Mouse (Mus musculus) frontal cortex, postnatal 36 days (tissue): ENCODE data around the gene Shank1.

Experiments
- DNase-seq, 2 experiments: peaks; one replicate each; pipeline ENCODE4 v3.0.0; 2022; ENCODE audit warnings: low spot score in 2 of 2

Shank1 gene

DNA sequence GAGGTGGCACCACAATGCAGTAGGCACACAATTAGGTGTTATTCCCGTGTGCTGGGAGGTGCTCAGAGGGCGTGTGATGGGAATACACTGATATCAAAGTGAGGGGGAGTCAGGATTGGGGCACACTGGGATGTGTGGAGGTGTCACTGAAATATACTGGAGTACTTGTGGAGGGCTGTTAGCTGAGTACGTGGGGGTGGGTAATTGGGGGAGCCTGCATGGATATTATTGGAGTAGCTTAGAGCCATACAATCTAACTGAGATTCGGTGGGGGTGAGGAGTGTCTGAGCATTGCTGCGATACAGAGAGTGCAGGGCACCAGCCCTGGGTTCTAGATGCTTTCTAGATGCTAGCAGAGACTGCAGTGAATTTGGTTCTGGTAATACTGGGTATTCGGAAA is 30.2 kb downstream of the Shank1 start:
- no peak for DNase-seq

DNA sequence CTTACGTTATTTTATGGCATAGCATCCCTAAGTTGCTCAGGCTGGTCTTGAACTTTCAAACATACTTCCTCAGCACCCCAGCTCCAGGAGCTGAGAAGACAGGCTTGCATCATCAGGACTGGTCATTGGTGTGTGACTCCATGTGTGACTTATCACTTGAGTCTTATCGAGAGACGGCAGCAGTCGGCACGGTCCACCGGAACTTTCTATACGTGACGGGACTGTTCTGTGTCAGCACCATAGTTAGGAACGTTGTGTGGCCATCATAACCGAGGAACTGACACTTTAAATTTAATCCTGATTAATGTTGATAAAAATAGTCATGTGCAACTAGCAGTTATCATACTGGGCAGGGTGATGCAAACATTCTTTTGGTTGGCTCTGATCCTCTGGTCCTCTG is 31.1 kb downstream of the Shank1 start:
- no peak for DNase-seq

DNA sequence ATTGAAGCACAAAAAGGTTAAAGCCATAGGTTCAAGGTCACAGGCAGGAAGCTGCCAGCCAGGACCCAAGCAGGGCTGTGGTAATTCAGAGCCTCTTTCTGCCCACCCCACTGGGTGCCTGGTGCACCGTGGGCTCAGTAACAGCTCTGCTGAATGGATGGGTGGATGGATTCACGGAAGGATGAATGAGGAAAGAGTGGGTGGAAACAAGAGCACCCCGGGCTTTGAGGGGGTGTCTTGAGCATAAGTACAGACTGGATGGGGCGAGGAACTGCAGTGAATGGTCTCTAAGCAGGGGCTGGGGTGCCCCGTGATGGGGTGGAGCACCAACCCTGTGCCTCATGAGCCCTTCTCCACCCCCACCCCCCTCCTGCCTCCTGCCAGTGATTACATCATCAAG is 31.7 kb downstream of the Shank1 start:
- no peak for DNase-seq

DNA sequence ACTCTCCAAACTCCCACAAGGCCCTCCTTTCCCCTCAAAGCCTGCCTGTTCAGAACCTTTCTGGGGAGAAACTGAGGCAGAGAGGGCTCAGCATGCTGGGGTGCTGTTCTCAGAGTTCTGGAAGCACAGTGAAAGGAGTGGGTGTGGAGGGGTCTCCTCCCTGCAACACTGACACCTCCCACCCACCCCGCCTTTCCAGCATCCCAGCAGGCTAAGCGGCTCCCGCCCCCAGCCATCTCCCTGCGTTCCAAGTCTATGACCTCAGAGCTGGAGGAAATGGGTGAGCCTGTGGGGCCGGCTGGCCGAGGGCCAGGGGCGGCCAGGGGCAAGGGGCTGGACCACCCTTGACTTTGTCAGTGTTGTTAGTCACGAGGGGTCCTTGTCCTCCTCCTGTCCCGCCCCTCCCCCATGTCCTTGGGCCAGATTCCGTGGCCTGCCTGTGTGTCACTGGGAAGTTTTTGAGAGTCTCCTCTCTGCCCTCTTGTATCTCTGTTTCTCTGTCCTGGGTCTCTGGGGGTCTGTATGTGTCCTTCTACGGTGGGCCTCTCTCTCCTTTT is 33.5 kb downstream of the Shank1 start:
- no peak for DNase-seq

GRCm38 (mm10) chr7:44344622-44345021 is 34.6 kb downstream of the Shank1 start:
- DNase-seq: no peak

GRCm38 (mm10) chr7:44349043-44349442 is 39.0 kb downstream of the Shank1 start:
- DNase-seq: no peak

DNA sequence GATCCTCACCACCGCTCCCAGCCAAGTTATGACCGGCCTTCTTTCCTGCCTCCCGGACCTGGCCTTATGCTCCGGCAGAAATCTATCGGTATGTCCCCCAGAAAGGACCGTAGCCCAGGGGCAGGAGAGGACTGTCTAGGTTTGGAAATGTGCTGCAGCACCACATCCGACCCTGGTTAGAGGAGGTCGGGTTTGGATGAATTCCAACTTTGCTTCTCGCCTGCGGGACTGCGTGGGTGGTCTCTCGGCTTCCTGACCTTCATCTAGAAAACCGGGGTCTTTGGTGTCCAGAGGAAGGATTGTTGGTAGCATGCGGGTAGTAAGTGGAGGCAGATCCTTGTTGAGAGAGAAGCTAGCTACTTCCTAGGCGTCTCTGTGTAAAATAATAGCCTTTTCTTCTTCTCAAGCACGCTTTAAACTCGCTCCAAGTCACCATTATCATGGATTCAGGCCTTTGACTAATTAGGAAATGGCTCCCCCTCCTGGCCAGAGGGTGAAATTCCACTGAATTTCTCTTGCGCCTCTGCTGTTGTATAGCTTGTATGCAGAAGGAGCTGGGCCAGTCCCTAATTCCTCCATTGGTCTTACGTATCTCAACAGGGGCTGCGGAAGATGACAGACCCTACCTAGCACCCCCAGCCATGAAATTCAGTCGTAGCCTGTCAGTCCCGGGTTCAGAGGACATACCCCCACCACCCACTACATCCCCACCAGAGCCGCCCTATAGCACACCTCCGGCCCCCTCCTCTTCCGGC is 41.1 kb downstream of the Shank1 start:
- DNase-seq: peak; percentile 83 to 93

- DNase-seq: no peak
Observed at GRCm38 (mm10) chr7:44351881-44352749, 42.1 kb downstream of the Shank1 start.

GRCm38 (mm10) chr7:44352750-44353600 is 42.9 kb downstream of the Shank1 start:
- no peak for DNase-seq

GRCm38 (mm10) chr7:44353601-44354340 is 43.7 kb downstream of the Shank1 start:
- no peak for DNase-seq

GRCm38 (mm10) chr7:44355411-44355810 is 45.4 kb downstream of the Shank1 start:
- DNase-seq: no peak

GRCm38 (mm10) chr7:44356590-44357481 is 46.8 kb downstream of the Shank1 start:
- DNase-seq: no peak

DNA sequence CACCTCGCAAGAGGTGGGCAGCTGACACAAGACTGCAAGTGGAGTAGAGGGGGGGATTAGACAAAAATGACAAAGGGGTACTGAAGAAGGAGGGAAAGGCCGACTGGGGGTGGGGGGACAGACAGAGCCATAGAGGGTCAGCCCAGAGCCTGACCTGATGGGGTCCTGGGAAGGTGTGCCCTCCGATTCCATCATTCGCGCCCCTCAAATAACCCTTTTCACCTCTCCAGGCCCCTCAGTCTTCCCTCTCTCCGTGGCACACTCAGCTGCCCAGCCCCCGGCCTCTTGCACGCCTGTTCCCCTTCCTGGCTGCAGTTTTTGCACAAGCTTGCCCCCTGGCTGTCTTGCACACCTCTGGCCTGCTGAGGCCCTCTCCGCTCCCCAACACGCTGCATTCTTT is 47.5 kb downstream of the Shank1 start:
- DNase-seq: no peak

GRCm38 (mm10) chr7:44358012-44358411 is 48.0 kb downstream of the Shank1 start:
- no peak for DNase-seq

DNA sequence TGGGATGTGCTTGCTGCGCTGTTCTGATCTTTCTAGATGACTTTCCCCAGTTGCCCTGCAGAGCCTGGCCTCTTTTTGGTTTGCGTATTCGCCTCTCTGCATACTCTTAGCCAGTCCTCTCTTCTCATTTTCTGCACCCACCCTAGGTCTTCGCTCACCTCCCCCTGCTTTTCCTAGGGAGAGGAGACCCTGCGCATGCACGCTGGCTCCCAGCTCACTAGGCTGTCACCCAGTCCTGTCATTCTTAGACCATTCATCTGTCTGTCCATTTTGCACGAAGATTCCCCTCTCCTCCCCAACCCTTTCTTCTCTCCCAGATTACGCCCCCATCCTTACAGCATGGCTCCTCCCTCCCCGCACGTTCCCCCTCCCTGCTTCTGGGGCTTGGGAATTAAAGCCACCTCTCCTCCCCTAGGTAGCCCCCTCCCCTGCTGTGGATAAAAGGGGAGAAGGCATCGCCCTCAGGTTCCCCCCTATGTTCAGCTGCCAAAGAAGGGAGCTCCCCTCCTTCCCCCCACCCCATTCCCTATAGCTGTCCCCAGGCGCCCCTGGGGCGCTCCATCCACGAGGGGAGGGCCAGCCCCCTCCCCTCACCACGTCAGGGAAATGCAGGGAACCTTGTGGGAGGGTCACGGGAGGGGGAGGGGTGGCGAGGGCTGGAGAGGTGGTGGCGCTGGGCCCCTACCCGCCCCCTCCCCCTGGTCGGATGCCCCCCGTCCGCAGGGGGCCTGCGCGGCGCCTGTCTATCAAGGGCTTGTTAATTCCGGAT is 49.0 kb downstream of the Shank1 start:
- DNase-seq: no peak

DNA sequence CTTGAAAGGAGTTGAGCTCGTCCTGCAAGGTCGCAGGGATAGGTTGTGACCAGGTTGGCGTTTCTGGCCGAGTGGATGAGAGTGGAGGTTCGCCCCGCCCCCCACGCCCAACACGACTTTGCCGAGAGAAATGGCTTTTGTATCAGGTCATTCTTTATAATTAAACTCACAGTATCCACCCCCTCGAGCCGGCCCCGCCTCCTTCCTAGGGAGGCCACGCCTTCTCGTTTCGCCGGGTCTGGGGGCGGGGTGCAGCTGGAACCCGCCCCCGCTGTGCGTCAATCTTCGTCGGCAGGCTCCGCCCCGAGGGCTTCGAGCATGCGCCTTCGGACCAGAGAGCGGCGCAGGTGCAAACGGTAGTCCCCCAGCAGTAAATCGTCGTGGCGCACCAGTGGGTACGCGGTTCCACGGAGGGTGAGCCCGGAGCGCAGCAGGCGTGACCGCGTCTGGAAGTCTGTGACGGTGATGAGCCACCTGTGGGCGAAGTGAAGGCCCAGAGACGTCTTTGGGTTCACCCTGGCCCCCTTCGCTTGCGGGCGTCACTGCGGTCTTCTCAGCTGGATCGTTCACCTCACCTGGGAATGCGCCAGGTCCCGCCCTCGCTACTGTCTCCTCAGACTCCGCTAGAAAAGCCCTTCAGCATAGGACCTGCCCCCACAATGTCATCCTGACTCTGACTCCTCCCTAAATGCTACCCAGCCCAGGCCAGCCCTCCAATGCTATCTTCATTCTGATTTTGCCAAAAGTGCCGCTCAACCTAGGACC is 50.0 kb downstream of the Shank1 start:
- DNase-seq: peak; percentile 97

DNA sequence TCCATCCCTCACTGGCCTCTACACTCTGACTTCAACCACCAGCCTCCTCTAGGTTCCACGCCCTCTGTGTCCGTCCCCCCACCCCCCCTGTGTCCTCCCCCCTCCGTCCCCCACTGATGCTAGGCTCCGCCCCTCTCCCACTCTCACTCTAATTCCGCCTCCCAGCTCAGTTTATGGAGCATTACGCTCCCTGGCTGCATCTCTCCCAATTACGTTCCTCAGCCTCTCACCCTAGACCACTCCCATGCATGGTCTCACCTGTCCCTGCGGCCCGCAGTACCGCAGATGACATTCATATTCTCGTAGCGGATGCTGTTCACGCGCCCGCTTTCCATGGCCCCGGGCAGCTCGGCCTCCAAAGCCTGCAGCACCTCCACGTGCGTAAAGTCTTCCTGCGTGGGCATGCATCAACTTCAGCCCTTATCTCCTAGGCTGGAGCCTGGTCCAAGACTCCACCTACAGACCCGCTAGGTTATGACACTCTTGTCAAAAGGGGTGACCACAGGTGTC is 50.8 kb downstream of the Shank1 start:
- no peak for DNase-seq

GRCm38 (mm10) chr7:44372678-44373077 is 62.6 kb downstream of the Shank1 start:
- no peak for DNase-seq
